Mouse (Mus musculus): ENCODE measurements around the gene Tmtc1. TPM values are rescaled to one million over a fixed set of nuclear protein-coding genes. Genes with fewer than 3 reads are reported as not detected.

The Tmtc1 gene
- polyA plus RNA-seq, 1 experiment from 2014 or later, result 1.1 TPM

GRCm38 (mm10) chr6:148249221-148249620 is 195.0 kb downstream of the Tmtc1 start:
- ATAC-seq (replicated peaks; ENCODE audit: low FRiP score) (no peak), DNase-seq (ENCODE audit: low spot score) (no peak)
- Histone ChIP-seq H3K4me2 (ENCODE audit: low read depth, low read length, severe bottlenecking) (no peak overlapping the region), H3K4me3 (ENCODE audit: low read depth, low read length) (no peak overlapping the region), H3K36me3 (ENCODE audit: control insufficient read depth, insufficient read depth, low read length) (no peaks in the 10 kb centered on the region), H3K9me3 (ENCODE audit: control insufficient read depth, low read length) (no peaks in the 10 kb centered on the region), H3K4me1 (replicated peaks; ENCODE audit: control insufficient read depth, insufficient read depth, low read length) (no peaks in the 10 kb centered on the region), H3K27ac (ENCODE audit: low read depth, low read length) (no peak overlapping the region), H3K9ac (ENCODE audit: low read length) (no peak overlapping the region), H3K27me3 (ENCODE audit: control insufficient read depth, insufficient read depth, low read length) (no peaks in the 10 kb centered on the region)
- 74% methylated on average over 3 of the region's 3 CpGs for WGBS

DNA sequence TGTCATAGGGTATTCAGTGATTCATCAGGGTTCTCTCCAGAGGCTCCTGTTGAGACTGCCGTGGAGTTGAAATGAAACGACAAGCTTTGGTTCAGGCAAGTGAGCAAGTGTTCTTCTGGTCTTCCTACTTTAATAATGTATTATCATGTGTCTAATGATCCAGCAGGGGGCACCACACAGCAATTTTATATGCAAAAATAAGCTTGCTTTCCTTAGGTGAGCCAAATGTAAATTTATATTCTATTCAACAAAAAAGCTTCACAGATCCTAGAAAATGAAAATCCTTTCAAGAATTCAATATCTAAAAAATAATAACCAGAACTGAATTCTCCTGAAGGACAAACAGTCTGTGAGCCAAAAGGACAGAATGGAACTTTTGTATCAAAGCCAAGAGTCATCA is 195.6 kb downstream of the Tmtc1 start:
- DNase-seq (ENCODE audit: low spot score) (no peak), ATAC-seq (replicated peaks; ENCODE audit: low FRiP score) (no peak)
- no peak overlapping the region for H3K9ac ChIP-seq (ENCODE audit: low read length)
- no peak overlapping the region for H3K4me3 ChIP-seq (ENCODE audit: low read depth, low read length)
- no peaks in the 10 kb centered on the region for H3K36me3 ChIP-seq (ENCODE audit: control insufficient read depth, insufficient read depth, low read length)
- H3K4me2 ChIP-seq (ENCODE audit: low read depth, low read length, severe bottlenecking), result no peak overlapping the region
- H3K4me1 ChIP-seq (replicated peaks; ENCODE audit: control insufficient read depth, insufficient read depth, low read length), result no peaks in the 10 kb centered on the region
- H3K9me3 ChIP-seq (ENCODE audit: control insufficient read depth, low read length), result no peaks in the 10 kb centered on the region
- 65% methylated on average over 2 of the region's 2 CpGs for WGBS
- H3K27me3 ChIP-seq (ENCODE audit: control insufficient read depth, insufficient read depth, low read length), result no peaks in the 10 kb centered on the region
- no peak overlapping the region for H3K27ac ChIP-seq (ENCODE audit: low read depth, low read length)

DNA sequence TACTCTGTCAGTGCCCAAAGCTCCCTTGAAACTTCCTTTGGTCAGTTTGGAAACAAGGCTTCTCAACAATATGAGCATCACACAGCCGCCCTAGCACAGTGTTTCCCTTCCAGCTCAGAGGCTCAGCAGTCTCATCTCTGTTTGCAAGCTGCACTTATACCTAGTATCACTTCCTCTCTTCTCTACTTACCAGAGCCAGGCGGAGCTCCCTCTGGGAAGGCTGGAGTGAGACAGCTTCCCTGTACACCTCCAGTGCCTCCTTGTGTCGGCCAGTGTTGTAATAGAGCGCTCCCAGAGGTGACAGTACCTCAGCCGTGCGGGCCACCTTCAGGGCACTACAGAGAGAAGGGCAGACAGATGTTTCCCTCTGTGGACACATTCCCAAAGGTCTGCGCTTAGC is 197.6 kb downstream of the Tmtc1 start:
- Histone ChIP-seq H3K27me3 (ENCODE audit: control insufficient read depth, insufficient read depth, low read length) (no peaks in the 10 kb centered on the region), H3K36me3 (ENCODE audit: control insufficient read depth, insufficient read depth, low read length) (no peaks in the 10 kb centered on the region), H3K9ac (ENCODE audit: low read length) (no peak overlapping the region), H3K9me3 (ENCODE audit: control insufficient read depth, low read length) (no peaks in the 10 kb centered on the region), H3K4me2 (ENCODE audit: low read depth, low read length, severe bottlenecking) (no peak overlapping the region), H3K4me1 (replicated peaks; ENCODE audit: control insufficient read depth, insufficient read depth, low read length) (no peaks in the 10 kb centered on the region), H3K4me3 (ENCODE audit: low read depth, low read length) (no peak overlapping the region), H3K27ac (ENCODE audit: low read depth, low read length) (no peak overlapping the region)
- 82% methylated on average over 7 of the region's 7 CpGs for WGBS
- no peak for ATAC-seq (replicated peaks; ENCODE audit: low FRiP score)
- no peak for DNase-seq (ENCODE audit: low spot score)

DNA sequence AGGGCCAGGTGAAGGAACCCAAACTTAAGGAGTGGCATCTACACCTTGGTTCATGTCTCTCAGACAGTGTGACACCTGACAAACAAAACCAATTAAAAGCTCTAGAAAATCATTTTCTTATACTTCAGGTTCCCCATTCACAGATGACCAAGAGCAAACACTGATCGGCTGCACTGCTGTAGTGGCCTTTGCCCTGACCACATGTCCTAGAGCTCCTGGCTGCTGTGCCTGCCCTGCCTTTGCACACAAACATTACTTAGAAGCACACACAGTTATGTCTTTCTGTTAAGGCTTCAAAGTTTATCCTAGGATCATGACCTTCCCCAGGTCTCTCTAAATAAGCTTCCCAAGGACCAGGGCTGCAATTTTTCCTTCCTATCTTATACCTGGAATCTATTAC is 199.4 kb downstream of the Tmtc1 start:
- 89% methylated on average over 1 of the region's 1 CpGs for WGBS
- Histone ChIP-seq H3K4me3 (ENCODE audit: low read depth, low read length) (no peak overlapping the region), H3K27me3 (ENCODE audit: control insufficient read depth, insufficient read depth, low read length) (no peaks in the 10 kb centered on the region), H3K4me1 (replicated peaks; ENCODE audit: control insufficient read depth, insufficient read depth, low read length) (no peaks in the 10 kb centered on the region), H3K36me3 (ENCODE audit: control insufficient read depth, insufficient read depth, low read length) (no peaks in the 10 kb centered on the region), H3K4me2 (ENCODE audit: low read depth, low read length, severe bottlenecking) (no peak overlapping the region), H3K9ac (ENCODE audit: low read length) (no peak overlapping the region), H3K27ac (ENCODE audit: low read depth, low read length) (no peak overlapping the region), H3K9me3 (ENCODE audit: control insufficient read depth, low read length) (no peaks in the 10 kb centered on the region)
- ATAC-seq (replicated peaks; ENCODE audit: low FRiP score) (no peak), DNase-seq (ENCODE audit: low spot score) (no peak)

- no peak for ATAC-seq (replicated peaks; ENCODE audit: low FRiP score)
Observed at GRCm38 (mm10) chr6:148242304-148242703, 201.9 kb downstream of the Tmtc1 start.

DNA sequence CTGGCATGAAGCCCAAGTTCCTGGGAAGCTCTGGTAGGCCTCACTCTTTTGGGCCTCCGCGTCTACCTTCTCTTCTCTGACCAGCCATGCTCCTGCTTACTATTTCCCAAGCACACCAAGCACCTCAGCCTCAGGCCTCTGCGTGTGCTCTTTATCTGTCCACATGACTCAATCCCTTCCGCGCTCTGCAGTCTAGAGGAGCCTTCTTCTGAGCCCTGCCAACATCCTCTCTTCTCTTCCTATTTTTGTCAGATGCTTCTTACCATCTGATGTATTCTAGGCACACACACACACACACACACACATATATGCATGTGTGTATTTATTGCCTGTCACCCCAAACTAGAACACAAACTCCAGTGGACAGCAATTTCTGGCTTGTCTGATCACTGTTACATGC is 202.5 kb downstream of the Tmtc1 start:
- Histone ChIP-seq H3K9ac (ENCODE audit: low read length) (no peak overlapping the region), H3K4me3 (ENCODE audit: low read depth, low read length) (no peak overlapping the region), H3K9me3 (ENCODE audit: control insufficient read depth, low read length) (no peaks in the 10 kb centered on the region), H3K4me2 (ENCODE audit: low read depth, low read length, severe bottlenecking) (no peak overlapping the region), H3K27me3 (ENCODE audit: control insufficient read depth, insufficient read depth, low read length) (no peaks in the 10 kb centered on the region), H3K4me1 (replicated peaks; ENCODE audit: control insufficient read depth, insufficient read depth, low read length) (no peaks in the 10 kb centered on the region), H3K36me3 (ENCODE audit: control insufficient read depth, insufficient read depth, low read length) (no peaks in the 10 kb centered on the region), H3K27ac (ENCODE audit: low read depth, low read length) (no peak overlapping the region)
- 90% methylated on average over 5 of the region's 5 CpGs for WGBS
- no peak for ATAC-seq (replicated peaks; ENCODE audit: low FRiP score)
- DNase-seq (ENCODE audit: low spot score), result no peak

More at GRCm38 (mm10) chr6:148242304-148242703, 201.9 kb downstream of the Tmtc1 start:
- H3K27ac ChIP-seq (ENCODE audit: low read depth, low read length), result no peak overlapping the region
- H3K4me3 ChIP-seq (ENCODE audit: low read depth, low read length), result no peak overlapping the region
- no peaks in the 10 kb centered on the region for H3K27me3 ChIP-seq (ENCODE audit: control insufficient read depth, insufficient read depth, low read length)
- no peak overlapping the region for H3K9ac ChIP-seq (ENCODE audit: low read length)
- 73% methylated on average over 3 of the region's 3 CpGs for WGBS
- H3K4me2 ChIP-seq (ENCODE audit: low read depth, low read length, severe bottlenecking), result no peak overlapping the region
- no peaks in the 10 kb centered on the region for H3K9me3 ChIP-seq (ENCODE audit: control insufficient read depth, low read length)
- H3K36me3 ChIP-seq (ENCODE audit: control insufficient read depth, insufficient read depth, low read length), result no peaks in the 10 kb centered on the region
- no peak for DNase-seq (ENCODE audit: low spot score)
- no peaks in the 10 kb centered on the region for H3K4me1 ChIP-seq (replicated peaks; ENCODE audit: control insufficient read depth, insufficient read depth, low read length)

- 91% methylated on average over 1 of the region's 1 CpGs for WGBS
- Histone ChIP-seq H3K27me3 (ENCODE audit: control insufficient read depth, insufficient read depth, low read length) (no peaks in the 10 kb centered on the region), H3K4me1 (replicated peaks; ENCODE audit: control insufficient read depth, insufficient read depth, low read length) (no peaks in the 10 kb centered on the region), H3K9ac (ENCODE audit: low read length) (no peak overlapping the region), H3K27ac (ENCODE audit: low read depth, low read length) (no peak overlapping the region), H3K36me3 (ENCODE audit: control insufficient read depth, insufficient read depth, low read length) (no peaks in the 10 kb centered on the region), H3K4me2 (ENCODE audit: low read depth, low read length, severe bottlenecking) (no peak overlapping the region), H3K9me3 (ENCODE audit: control insufficient read depth, low read length) (no peaks in the 10 kb centered on the region), H3K4me3 (ENCODE audit: low read depth, low read length) (no peak overlapping the region)
- DNase-seq (ENCODE audit: low spot score) (no peak), ATAC-seq (replicated peaks; ENCODE audit: low FRiP score) (no peak)
Observed at GRCm38 (mm10) chr6:148239311-148239710, 204.9 kb downstream of the Tmtc1 start.

GRCm38 (mm10) chr6:148237453-148237852 is 206.7 kb downstream of the Tmtc1 start:
- no peak overlapping the region for H3K4me2 ChIP-seq (ENCODE audit: low read depth, low read length, severe bottlenecking)
- H3K4me1 ChIP-seq (replicated peaks; ENCODE audit: control insufficient read depth, insufficient read depth, low read length), result no peaks in the 10 kb centered on the region
- no peak for ATAC-seq (replicated peaks; ENCODE audit: low FRiP score)
- H3K9me3 ChIP-seq (ENCODE audit: control insufficient read depth, low read length), result no peaks in the 10 kb centered on the region
- H3K27me3 ChIP-seq (ENCODE audit: control insufficient read depth, insufficient read depth, low read length), result no peaks in the 10 kb centered on the region
- no peaks in the 10 kb centered on the region for H3K36me3 ChIP-seq (ENCODE audit: control insufficient read depth, insufficient read depth, low read length)
- no peak overlapping the region for H3K9ac ChIP-seq (ENCODE audit: low read length)
- WGBS, result 63% methylated on average over 5 of the region's 5 CpGs
- no peak overlapping the region for H3K4me3 ChIP-seq (ENCODE audit: low read depth, low read length)
- H3K27ac ChIP-seq (ENCODE audit: low read depth, low read length), result no peak overlapping the region
- DNase-seq (ENCODE audit: low spot score), result no peak

GRCm38 (mm10) chr6:148234105-148234828 is 209.9 kb downstream of the Tmtc1 start:
- H3K4me2 ChIP-seq (ENCODE audit: low read depth, low read length, severe bottlenecking), result no peak overlapping the region
- no peak overlapping the region for H3K9ac ChIP-seq (ENCODE audit: low read length)
- H3K9me3 ChIP-seq (ENCODE audit: control insufficient read depth, low read length), result no peaks in the 10 kb centered on the region
- ATAC-seq (replicated peaks; ENCODE audit: low FRiP score) (no peak), DNase-seq (ENCODE audit: low spot score) (no peak)
- WGBS, result 84% methylated on average over 3 of the region's 3 CpGs
- H3K36me3 ChIP-seq (ENCODE audit: control insufficient read depth, insufficient read depth, low read length), result no peaks in the 10 kb centered on the region
- H3K27me3 ChIP-seq (ENCODE audit: control insufficient read depth, insufficient read depth, low read length), result no peaks in the 10 kb centered on the region
- no peaks in the 10 kb centered on the region for H3K4me1 ChIP-seq (replicated peaks; ENCODE audit: control insufficient read depth, insufficient read depth, low read length)
- H3K27ac ChIP-seq (ENCODE audit: low read depth, low read length), result no peak overlapping the region
- no peak overlapping the region for H3K4me3 ChIP-seq (ENCODE audit: low read depth, low read length)
